9 mouse cellular contexts compared by ENCODE assay signal in the genomic region with DNA sequence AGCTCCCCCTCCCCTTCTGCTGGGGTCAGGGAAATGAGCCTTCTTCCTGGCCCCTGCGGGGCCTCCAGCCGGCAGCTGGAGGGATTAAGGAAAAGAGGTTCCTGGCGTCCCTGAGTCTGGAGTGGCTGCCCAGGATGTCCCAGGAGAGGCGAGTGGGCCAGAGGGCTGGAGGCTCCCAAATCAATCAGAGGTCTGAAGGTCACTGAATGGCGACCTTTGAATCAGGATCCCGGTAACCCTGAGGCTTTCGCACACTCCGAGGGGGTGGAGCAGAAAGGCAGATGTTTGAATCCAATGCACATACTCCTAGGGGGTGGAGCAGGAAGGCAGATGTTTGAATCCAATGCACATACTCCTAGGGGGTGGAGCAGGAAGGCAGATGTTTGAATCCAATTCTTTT. TPM values are rescaled to one million over a fixed set of nuclear protein-coding genes. Genes with fewer than 3 reads are reported as not detected.
A peak's percentile ranks its signal among the peaks of the same experiment; 100 is the strongest.
DNase-seq lines count a peak whose midpoint lies in the region; ATAC-seq lines count a peak whose summit lies in the region.
"Had no signal": no experiment of that assay in that cellular context is flagged by ENCODE, and none has a peak within 500 bp of the region (broad histone marks: within the 10 kb centered on the region; RNA-seq: fewer than 3 reads in every experiment).

No protein-coding gene starts in this region.

- no peaks in the 10 kb centered on the region for H3K9me3 ChIP-seq in heart, embryonic 12.5 days (replicated peaks)
- peaks cover 4% of the 10 kb centered on the region; the same call in 1 of the 2 replicates for H3K9me3 ChIP-seq in kidney, embryonic 16.5 days (ENCODE audit: low read length)

- H3K27ac ChIP-seq in heart, embryonic 12.5 days (ENCODE audit: poor library complexity, severe bottlenecking) = peak overlapping the region; percentile 77
- peak overlapping the region; percentile 58; the same call in 1 of the 2 replicates for H3K27ac ChIP-seq in kidney, embryonic 16.5 days (ENCODE audit: low read length)

- peak; percentile 8 for DNase-seq in ovary, postnatal 36 days (ENCODE audit: low spot score)
- no peak for DNase-seq in ovary, postnatal 10 days (ENCODE audit: low spot score)
- DNase-seq in neural tube, embryonic 10.5 days (ENCODE audit: extremely low spot score, low spot score) = peak; percentile 70
- no peak for DNase-seq in cerebellum, adult 18-20 months
- no peak for DNase-seq in spleen, postnatal 36 days (ENCODE audit: low spot score in 2 of 2)
- DNase-seq in urinary bladder, adult 2 months (ENCODE audit: low spot score) = no peak

- peak; percentile 74 for ATAC-seq in heart, embryonic 12.5 days (ENCODE audit: insufficient number of reproducible peaks, low FRiP score)
- ATAC-seq in kidney, embryonic 16.5 days (ENCODE audit: low FRiP score, low TSS enrichment) = peak; percentile 60; the same call in 1 of the 2 replicates
- ATAC-seq: Patski had no signal

- H3K4me1 ChIP-seq in heart, embryonic 12.5 days (replicated peaks) = peaks cover 37% of the 10 kb centered on the region
- peaks cover 24% of the 10 kb centered on the region for H3K4me1 ChIP-seq in kidney, embryonic 16.5 days (ENCODE audit: insufficient read depth, low read length)

- peak overlapping the region; percentile 45 for H3K4me2 ChIP-seq in heart, embryonic 12.5 days
- 0 out of 2 replicates have a peak overlapping the region, but pooled peaks have one; percentile 16 for H3K4me2 ChIP-seq in kidney, embryonic 16.5 days (replicated peaks; ENCODE audit: low read depth, low read length)

- no peaks in the 10 kb centered on the region for H3K27me3 ChIP-seq in heart, embryonic 12.5 days (replicated peaks)
- no peaks in the 10 kb centered on the region for H3K27me3 ChIP-seq in kidney, embryonic 16.5 days (ENCODE audit: insufficient read depth, low read length)
- H3K27me3 ChIP-seq: Patski had no signal

- peaks cover 16% of the 10 kb centered on the region; the same call in 1 of the 2 replicates for H3K36me3 ChIP-seq in heart, embryonic 12.5 days
- H3K36me3 ChIP-seq in kidney, embryonic 16.5 days (ENCODE audit: insufficient read depth, low read length) = 0 out of 2 replicates have a peak, but pooled peaks cover 6% of the 10 kb centered on the region

- WGBS in heart, embryonic 12.5 days = 4% methylated on average over 8 of the region's 8 CpGs
- WGBS in kidney, embryonic 16.5 days = 3% methylated on average over 8 of the region's 8 CpGs

- no peak overlapping the region for H3K9ac ChIP-seq in heart, embryonic 12.5 days
- 0 out of 2 replicates have a peak overlapping the region, but pooled peaks have one; percentile 3 for H3K9ac ChIP-seq in kidney, embryonic 16.5 days (replicated peaks; ENCODE audit: low read length)

- H3K4me3 ChIP-seq in heart, embryonic 12.5 days = no peak overlapping the region
- H3K4me3 ChIP-seq in kidney, embryonic 16.5 days (ENCODE audit: low read length) = no peak overlapping the region

RNA-seq across cellular contexts. Expression of a gene that starts 39.9 kb away (rescaled TPM):
- polyA plus RNA-seq in heart, embryonic 12.5 days (2016; fragmentation: Nextera tagmentation; extraction: Ambion mirVana) = 9.8 and 10.3 TPM in 2 replicates
- polyA plus RNA-seq in kidney, embryonic 16.5 days (2015; fragmentation: Nextera tagmentation; extraction: Ambion mirVana) = 5.2 and 6.5 TPM in 2 replicates
- polyA plus RNA-seq in urinary bladder, adult 2 months (2012; rRNA removed) = 0.78 and 0.84 TPM in 2 replicates

RNA-seq across cellular contexts. Expression of a gene that starts 40.1 kb away (rescaled TPM):
- 191 and 195 TPM in 2 replicates for polyA plus RNA-seq in heart, embryonic 12.5 days (2016; fragmentation: Nextera tagmentation; extraction: Ambion mirVana)
- polyA plus RNA-seq in kidney, embryonic 16.5 days (2015; fragmentation: Nextera tagmentation; extraction: Ambion mirVana) = 145 and 166 TPM in 2 replicates
- polyA plus RNA-seq in urinary bladder, adult 2 months (2012; rRNA removed) = 34.1 and 38.6 TPM in 2 replicates

Comparison
In these comparisons a context has a peak if more than half of its experiments do, and no peak if none do; other contexts are left out.
1. DNase-seq: peak in ovary, postnatal 36 days (single experiment) and neural tube, embryonic 10.5 days (single experiment); none in ovary, postnatal 10 days (single experiment), cerebellum, adult 18-20 months (0 of 2), spleen, postnatal 36 days (0 of 2) and urinary bladder, adult 2 months (single experiment).